Mouse (Mus musculus) G1E (cell line): ENCODE data around the gene Tulp1. TPM values are rescaled to one million over a fixed set of nuclear protein-coding genes. Genes with fewer than 3 reads are reported as not detected.

Experiments used
- ATAC-seq: 2 replicates; pipeline ENCODE4 v1.8.0; 2016; ENCODE audit warnings: mild to moderate bottlenecking; ENCODE audit not compliant: insufficient number of reproducible peaks, poor library complexity, low FRiP score, severe bottlenecking; ENCODE audit errors: extremely low read depth
- DNase-seq: peaks from one replicate; pipeline ENCODE4 v3.0.0; 2012; ENCODE audit warnings: low spot score
- H3K27me3 ChIP-seq: 2 replicates; pipeline ENCODE4 v1.6.1; 2012; ENCODE audit warnings: mild to moderate bottlenecking, low read length, inconsistent platforms; ENCODE audit not compliant: insufficient read depth
- H3K36me3 ChIP-seq: replicated peaks from 2 replicates; pipeline ENCODE3; 2012; ENCODE audit warnings: mild to moderate bottlenecking, inconsistent platforms
- H3K4me1 ChIP-seq: 2 replicates; pipeline ENCODE4 v1.6.1; 2012; ENCODE audit warnings: low read depth, low read length, inconsistent platforms, mixed read lengths; ENCODE audit not compliant: insufficient read depth
- H3K4me3 ChIP-seq: 2 replicates; pipeline ENCODE4 v1.5.1; 2012; ENCODE audit warnings: low read depth, mild to moderate bottlenecking, inconsistent platforms, low read length, moderate library complexity, mixed read lengths
- H3K9me3 ChIP-seq: replicated peaks from 2 replicates; pipeline ENCODE4 v1.6.1; 2012; ENCODE audit warnings: inconsistent platforms
- CTCF ChIP-seq: IDR thresholded peaks from 2 replicates; pipeline ENCODE4 v1.5.1; 2012; ENCODE audit warnings: low read depth, low read length, inconsistent platforms, mixed read lengths
- GATA1 ChIP-seq: IDR thresholded peaks from 2 replicates; pipeline ENCODE4 v1.6.1; 2012; ENCODE audit warnings: borderline replicate concordance, low read length, inconsistent platforms, mixed read lengths
- GATA2 ChIP-seq: IDR thresholded peaks from 2 replicates; pipeline ENCODE4 v1.6.1; 2012; ENCODE audit warnings: low read depth, low read length, inconsistent platforms, borderline replicate concordance
- POLR2AphosphoS5 ChIP-seq: IDR thresholded peaks from 2 replicates; pipeline ENCODE4 v1.6.1; 2012; ENCODE audit warnings: low read depth, low read length, inconsistent platforms; ENCODE audit not compliant: insufficient replicate concordance
- TAL1 ChIP-seq: conservative IDR thresholded peaks from 2 replicates; pipeline ENCODE4 v1.6.1; 2012; ENCODE audit warnings: low read depth, low read length, inconsistent platforms, mixed read lengths
- polyA plus RNA-seq: library from polyadenylated mRNA; stranded (reverse); fragments of >175 nt; gene quantifications from 2 replicates; pipeline ENCODE4 v1.2.3, GENCODE M21; 2012
- total RNA-seq, 2 experiments: library from RNA; stranded (forward) in 1 of 2; stranded (reverse) in 1 of 2; fragments of 200-1000 nt in 1 of 2; fragments of >200 nt in 1 of 2; fragmentation: Nextera tagmentation in 1 of 2; gene quantifications; 2 replicates each; pipeline ENCODE4 v1.2.3; 2014 to 2017

Tulp1 gene
- total and polyA plus RNA-seq, 3 experiments: 0.16 TPM; not detected in 2

DNA sequence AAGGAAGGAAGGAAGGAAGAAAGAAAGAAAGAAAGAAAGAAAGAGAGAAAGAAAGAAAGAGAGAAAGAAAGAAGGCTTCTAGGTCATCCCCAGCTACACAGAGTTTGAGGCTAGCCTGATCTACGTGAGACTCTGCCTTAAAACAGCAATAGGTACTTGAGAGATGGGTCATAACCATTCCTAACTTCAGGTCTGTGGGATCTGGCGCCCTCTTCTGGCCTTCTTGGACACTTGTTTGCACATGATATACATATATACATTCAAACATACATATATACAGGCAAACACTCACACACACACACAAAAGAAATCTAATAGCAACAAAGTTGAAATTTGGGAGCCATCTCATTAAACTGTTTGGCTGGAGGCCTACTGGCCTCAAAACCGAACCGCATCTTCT is 19.3 kb upstream of the Tulp1 start:
- DNase-seq (no peak), ATAC-seq (no peak)
- Histone ChIP-seq H3K36me3 (no peaks in the 10 kb centered on the region), H3K9me3 (no peaks in the 10 kb centered on the region), H3K4me3 (no peak overlapping the region), H3K4me1 (peaks cover 4% of the 10 kb centered on the region; the same call in 1 of the 2 replicates), H3K27me3 (peaks cover 44% of the 10 kb centered on the region)
- TF ChIP-seq GATA2: no peak
- TF ChIP-seq CTCF: no peak
- no peak for TF ChIP-seq GATA1
- TF ChIP-seq TAL1: no peak
- TF ChIP-seq POLR2AphosphoS5: no peak

DNA sequence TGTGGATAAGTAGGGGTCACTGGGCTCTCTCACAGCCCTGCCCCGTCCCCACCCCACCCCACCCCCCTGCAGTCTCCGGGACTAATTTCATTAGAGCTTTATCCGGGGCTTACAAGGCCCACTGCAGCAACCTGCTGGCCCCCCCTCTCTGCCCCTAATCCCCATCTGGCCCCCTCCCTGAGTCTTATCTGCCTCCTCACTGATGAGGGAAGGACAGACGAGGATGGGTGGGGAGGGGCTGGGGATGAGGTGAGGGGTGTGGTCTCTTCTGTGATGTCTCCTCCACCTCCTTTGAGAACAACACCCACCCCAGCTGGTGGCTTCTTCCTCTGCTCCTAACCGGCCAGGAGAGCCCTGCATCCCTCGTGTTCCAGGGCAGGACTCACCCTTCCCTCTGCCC is 15.2 kb upstream of the Tulp1 start:
- DNase-seq (no peak), ATAC-seq (no peak)
- Histone ChIP-seq H3K36me3 (no peaks in the 10 kb centered on the region), H3K9me3 (no peaks in the 10 kb centered on the region), H3K4me1 (peaks cover 11% of the 10 kb centered on the region), H3K4me3 (no peak overlapping the region), H3K27me3 (peaks cover 50% of the 10 kb centered on the region)
- no peak for TF ChIP-seq GATA2
- no peak for TF ChIP-seq GATA1
- no peak for TF ChIP-seq POLR2AphosphoS5
- TF ChIP-seq CTCF: no peak
- no peak for TF ChIP-seq TAL1

DNA sequence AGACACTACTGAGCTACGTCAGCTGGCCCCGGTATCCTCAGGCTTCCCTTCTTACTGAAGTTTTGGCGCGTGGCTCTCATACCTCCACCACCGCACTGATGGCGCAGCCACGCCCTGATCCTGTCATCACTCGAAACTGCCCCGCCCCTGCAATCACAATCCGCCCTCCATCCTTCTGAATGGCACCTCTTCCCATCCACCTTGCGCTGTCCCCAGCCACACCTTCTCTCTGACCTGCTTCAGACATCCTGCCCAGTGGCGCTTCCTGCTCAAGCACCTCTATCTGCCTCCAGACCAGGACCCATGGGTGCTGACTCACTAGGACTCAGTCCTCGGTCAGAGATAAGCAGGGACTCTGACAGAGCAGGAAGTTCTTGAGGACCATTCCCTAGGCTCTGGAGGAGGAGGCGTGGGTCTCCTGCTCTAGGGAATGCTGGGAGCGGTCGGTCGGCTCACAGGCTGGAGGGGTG is 10.6 kb upstream of the Tulp1 start:
- no peak overlapping the region for H3K4me3 ChIP-seq
- no peak for DNase-seq

DNA sequence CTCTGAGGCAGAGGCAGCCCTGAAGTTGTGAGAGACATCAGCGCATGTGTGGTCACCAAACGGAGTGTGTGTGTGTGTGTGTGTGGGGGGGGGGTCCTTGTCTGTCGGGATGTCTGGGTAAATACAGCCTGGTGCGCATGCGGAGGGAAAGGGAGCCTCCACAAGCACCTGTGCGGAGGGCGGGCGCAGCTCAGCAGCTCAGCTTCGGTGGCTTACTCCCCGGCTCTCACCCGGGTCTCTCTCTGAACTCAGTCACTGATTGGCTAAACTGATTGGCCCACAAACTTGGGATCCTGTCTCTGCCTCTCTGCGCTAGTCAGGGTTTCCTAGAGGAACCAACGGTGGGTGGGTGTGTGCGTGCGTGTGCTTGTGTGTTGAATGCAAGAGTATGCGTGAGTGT is 9.5 kb upstream of the Tulp1 start:
- peaks cover 45% of the 10 kb centered on the region for H3K27me3 ChIP-seq
- H3K4me1 ChIP-seq: peaks cover 22% of the 10 kb centered on the region
- TF ChIP-seq POLR2AphosphoS5 (no peak), CTCF (no peak), GATA2 (no peak)

More for the DNA sequence above, 10.6 kb upstream of the Tulp1 start:
- TF ChIP-seq GATA1 (no peak), TAL1 (no peak), POLR2AphosphoS5 (no peak), GATA2 (no peak), CTCF (no peak)
- Histone ChIP-seq H3K27me3 (peaks cover 52% of the 10 kb centered on the region), H3K36me3 (no peaks in the 10 kb centered on the region), H3K4me1 (peaks cover 25% of the 10 kb centered on the region), H3K9me3 (no peaks in the 10 kb centered on the region)
- no peak for ATAC-seq

DNA sequence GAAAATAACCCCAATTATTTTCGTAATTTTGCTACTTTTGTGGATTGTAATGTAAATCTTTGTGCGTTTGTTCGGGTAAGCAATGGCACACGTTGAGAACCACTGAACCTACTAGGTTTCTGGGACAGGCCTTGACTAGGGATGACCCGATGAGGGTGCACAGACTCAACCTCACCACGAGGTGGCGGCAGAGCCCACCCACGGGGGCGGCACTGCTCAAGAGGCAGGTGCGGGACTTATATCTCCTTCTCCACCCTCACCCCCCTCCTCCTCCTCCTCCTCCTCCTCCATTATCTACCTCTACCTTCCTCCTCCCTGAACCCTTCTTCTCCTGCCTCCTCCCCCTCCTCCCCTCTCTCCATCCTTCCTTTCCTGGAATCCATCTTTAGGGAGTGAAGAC is 8.8 kb upstream of the Tulp1 start:
- Histone ChIP-seq H3K9me3 (no peaks in the 10 kb centered on the region), H3K4me3 (no peak overlapping the region)
- no peak; the same call in 1 of the 2 replicates for ATAC-seq

More for the DNA sequence above, 9.5 kb upstream of the Tulp1 start:
- H3K36me3 ChIP-seq: no peaks in the 10 kb centered on the region
- H3K4me3 ChIP-seq: no peak overlapping the region
- ATAC-seq: no peak
- no peaks in the 10 kb centered on the region for H3K9me3 ChIP-seq
- no peak for DNase-seq

DNA sequence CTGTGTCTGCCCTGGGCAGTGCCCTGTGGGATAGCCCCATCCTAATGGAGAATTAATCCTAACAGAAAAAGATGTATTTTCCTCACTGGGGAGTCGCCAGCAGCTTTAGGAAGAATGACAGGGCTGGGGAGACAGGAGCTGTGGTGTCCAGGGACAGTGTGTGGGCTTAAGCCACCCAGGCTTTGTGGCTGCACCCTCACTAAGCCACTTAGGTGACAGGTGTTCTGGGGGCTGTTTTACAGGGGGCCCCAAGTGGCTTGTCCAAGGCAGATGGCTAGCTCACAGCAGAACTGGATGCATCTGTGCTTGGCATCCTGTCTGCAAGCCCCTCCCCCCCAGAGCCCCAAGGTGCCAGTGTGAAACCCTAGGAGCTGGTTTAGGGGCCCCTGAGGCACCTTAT is 6.9 kb upstream of the Tulp1 start:
- Histone ChIP-seq H3K9me3 (no peaks in the 10 kb centered on the region), H3K4me3 (no peak overlapping the region), H3K4me1 (peaks cover 30% of the 10 kb centered on the region), H3K27me3 (peaks cover 37% of the 10 kb centered on the region), H3K36me3 (no peaks in the 10 kb centered on the region)
- ATAC-seq (no peak), DNase-seq (no peak)
- no peak for TF ChIP-seq GATA1
- no peak for TF ChIP-seq TAL1
- no peak for TF ChIP-seq CTCF
- TF ChIP-seq POLR2AphosphoS5: no peak
- no peak for TF ChIP-seq GATA2

More for the DNA sequence above, 8.8 kb upstream of the Tulp1 start:
- no peak for TF ChIP-seq GATA2
- TF ChIP-seq GATA1: no peak
- no peak for TF ChIP-seq POLR2AphosphoS5
- TF ChIP-seq CTCF: peak; percentile 88
- no peaks in the 10 kb centered on the region for H3K36me3 ChIP-seq
- H3K27me3 ChIP-seq: peaks cover 44% of the 10 kb centered on the region
- peak; percentile 74 for DNase-seq
- H3K4me1 ChIP-seq: peaks cover 26% of the 10 kb centered on the region

DNA sequence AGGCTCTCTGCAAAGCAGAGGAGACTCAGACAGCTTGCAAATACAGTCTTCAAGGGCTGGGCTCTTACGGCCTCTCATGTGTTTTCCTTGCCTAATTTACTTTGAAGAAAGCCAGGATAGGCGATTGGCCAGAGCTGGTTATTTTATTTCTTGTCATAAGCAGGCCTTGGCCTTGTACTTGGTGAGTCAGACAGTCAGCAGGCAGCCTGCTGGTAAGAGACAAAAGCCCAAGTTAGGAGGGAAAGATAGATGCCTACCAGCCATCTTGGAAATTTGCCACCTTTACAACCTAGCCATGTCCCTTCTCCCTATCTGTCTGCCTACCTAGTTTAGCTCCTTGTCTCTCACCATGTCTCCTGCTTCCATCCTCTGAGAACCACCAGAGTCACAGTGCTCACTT is 6.3 kb upstream of the Tulp1 start:
- Histone ChIP-seq H3K9me3 (no peaks in the 10 kb centered on the region), H3K4me1 (peaks cover 30% of the 10 kb centered on the region), H3K36me3 (no peaks in the 10 kb centered on the region), H3K4me3 (no peak overlapping the region), H3K27me3 (peaks cover 34% of the 10 kb centered on the region)
- TF ChIP-seq TAL1 (no peak), GATA1 (no peak), GATA2 (no peak), CTCF (no peak), POLR2AphosphoS5 (no peak)
- ATAC-seq (no peak), DNase-seq (no peak)
